Mouse (Mus musculus) kidney, adult 2 months (tissue): Measurements from ENCODE around the gene Stard7. TPM values are rescaled to one million over a fixed set of nuclear protein-coding genes. Genes with fewer than 3 reads are reported as not detected.
"Not testable (repeated sequence)": the region's sequence is repeated elsewhere in the genome, so short reads cannot be mapped to it uniquely, and the experiment has no call there.

ENCODE experiments used
- DNase-seq: peaks from one replicate; pipeline ENCODE4 v3.0.0; 2021
- H3K27ac ChIP-seq: fragments of 200-500 bp; 2 replicates; pipeline ENCODE4 v1.5.1; 2012; ENCODE audit warnings: low read depth, low read length, control low read depth, inconsistent platforms; ENCODE audit not compliant: insufficient read depth
- H3K27me3 ChIP-seq: fragments of 200-500 bp; replicated peaks from 2 replicates; pipeline ENCODE4 v1.6.1; 2012; ENCODE audit warnings: mild to moderate bottlenecking, moderate library complexity, low read length, inconsistent platforms; ENCODE audit not compliant: control insufficient read depth, insufficient read depth
- H3K36me3 ChIP-seq: fragments of 200-500 bp; 2 replicates; pipeline ENCODE4 v1.6.1; 2012; ENCODE audit warnings: mild to moderate bottlenecking, moderate library complexity, low read length, inconsistent platforms; ENCODE audit not compliant: control insufficient read depth, insufficient read depth
- H3K4me1 ChIP-seq: fragments of 200-500 bp; 2 replicates; pipeline ENCODE4 v1.6.1; 2011; ENCODE audit warnings: low read length; ENCODE audit not compliant: control insufficient read depth, insufficient read depth
- H3K4me3 ChIP-seq: fragments of 200-500 bp; 2 replicates; pipeline ENCODE4 v1.5.1; 2011; ENCODE audit warnings: mild to moderate bottlenecking, low read depth, low read length, control low read depth; ENCODE audit not compliant: insufficient read depth
- CTCF ChIP-seq: fragments of 200-500 bp; conservative IDR thresholded peaks from 2 replicates; pipeline ENCODE4 v1.5.1; 2011; ENCODE audit warnings: low read depth, mild to moderate bottlenecking, control low read depth, low read length, moderate library complexity, mixed read lengths; ENCODE audit not compliant: insufficient read depth, insufficient read length
- POLR2A ChIP-seq: fragments of 200-500 bp; IDR thresholded peaks from one replicate; pipeline ENCODE4 v1.6.1; 2011; ENCODE audit warnings: low read depth, low read length, control low read depth
- WGBS: fragments of 180-500 bp; shearing (Covaris S2); methylation state at CpG from one replicate; pipeline ENCODE4 v1.1.7; 2018; 5-methylcytosine and 5-hydroxymethylcytosine counted together
- polyA plus RNA-seq: library from polyadenylated mRNA; depleted of rRNA; stranded (reverse); fragments of >200 nt; gene quantifications from 2 replicates; pipeline ENCODE4 v1.2.3, GENCODE M21; 2012

Gene Stard7
- polyA plus RNA-seq, 1 experiment, result 62.2 TPM

DNA sequence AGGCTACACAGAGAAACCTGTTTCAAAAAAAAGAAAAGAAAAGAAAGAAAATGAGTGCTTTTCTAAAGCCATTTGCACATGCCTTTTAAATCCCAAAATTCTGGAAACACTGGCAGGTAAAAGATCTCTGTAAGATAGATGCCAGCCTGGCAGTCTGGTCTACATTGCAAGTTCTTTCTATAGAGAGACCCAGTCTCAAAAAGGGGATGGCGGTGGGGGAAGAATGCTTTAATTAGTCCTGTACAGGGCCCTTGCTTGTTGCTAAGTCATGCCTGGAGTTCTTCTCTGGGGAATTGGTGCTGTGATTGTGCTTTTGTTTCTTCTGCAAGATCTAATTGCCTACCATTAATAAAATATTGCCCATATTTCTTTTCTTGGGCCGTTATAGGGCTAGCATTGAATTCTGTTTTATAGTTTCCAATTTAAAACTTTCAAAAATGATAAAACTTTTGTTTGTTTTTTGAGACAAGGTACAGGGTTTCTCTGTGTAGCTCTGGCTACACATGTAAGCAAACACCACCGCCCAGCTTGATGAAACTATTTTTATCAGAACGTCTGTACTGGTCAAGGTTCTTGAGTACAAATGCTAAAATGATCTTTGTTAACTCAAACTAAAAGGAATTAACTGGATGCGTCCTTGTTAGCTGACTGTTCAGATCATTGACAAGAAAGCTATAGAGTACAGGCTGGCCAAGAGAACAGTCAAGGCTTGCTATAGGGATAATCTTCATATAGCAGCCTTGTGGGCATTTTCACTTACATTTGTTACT lies 5.7 kb downstream of the Stard7 start:
- no peak for DNase-seq
- no peak overlapping the region for H3K27ac ChIP-seq
- 50% methylated on average over 5 of the region's 5 CpGs for WGBS

DNA sequence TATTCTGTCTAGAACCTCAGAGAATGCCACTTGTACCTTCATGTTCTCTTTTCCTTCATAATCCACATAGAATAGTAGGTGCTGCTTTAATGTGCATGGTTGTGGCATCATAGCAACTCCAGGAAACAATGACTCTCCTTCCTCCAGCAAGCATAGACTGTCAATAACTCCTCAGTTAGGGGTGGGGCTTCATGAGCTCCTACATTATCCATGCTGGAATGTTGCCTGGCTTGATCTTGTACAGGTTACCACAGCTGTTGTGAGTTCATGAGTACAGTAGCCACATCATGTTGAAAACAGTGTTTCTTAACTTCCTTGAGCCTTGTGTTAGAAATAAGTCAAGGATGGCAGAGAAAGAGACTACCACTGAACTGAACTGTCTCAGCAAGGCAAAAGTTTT lies 8.1 kb downstream of the Stard7 start:
- H3K36me3 ChIP-seq, result no peaks in the 10 kb centered on the region
- TF ChIP-seq POLR2A (no peak), CTCF (no peak)
- H3K27me3 ChIP-seq, result no peaks in the 10 kb centered on the region
- peak; percentile 12 for DNase-seq
- H3K4me1 ChIP-seq, result peaks cover 8% of the 10 kb centered on the region
- H3K4me3 ChIP-seq, result no peak overlapping the region
- 0 out of 2 replicates have a peak overlapping the region, but pooled peaks have one; percentile 23 for H3K27ac ChIP-seq

More for the DNA sequence above, 5.7 kb downstream of the Stard7 start:
- H3K27me3 ChIP-seq, result no peaks in the 10 kb centered on the region
- no peaks in the 10 kb centered on the region for H3K36me3 ChIP-seq
- TF ChIP-seq CTCF, result no peak
- no peak for TF ChIP-seq POLR2A
- no peak overlapping the region for H3K4me3 ChIP-seq
- H3K4me1 ChIP-seq, result peaks cover 12% of the 10 kb centered on the region

DNA sequence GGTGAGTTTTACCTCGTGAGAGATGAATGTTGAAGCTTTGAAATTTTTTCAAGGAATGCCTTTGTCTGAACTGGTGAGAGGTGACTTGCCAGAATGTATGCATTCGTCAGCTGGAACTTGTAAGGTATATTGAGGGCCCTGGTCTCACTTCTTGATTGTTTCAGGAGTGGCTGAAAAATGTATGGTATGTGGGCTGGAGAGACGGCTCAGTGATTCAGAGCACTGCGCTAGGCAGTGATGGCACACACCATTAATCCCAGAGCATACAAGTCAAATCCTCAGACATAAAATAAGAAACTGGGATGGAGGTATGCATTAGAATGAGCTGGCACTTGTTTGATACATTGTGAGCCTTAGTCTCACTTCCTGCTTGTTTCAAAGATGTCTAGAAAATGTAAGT lies 22.2 kb downstream of the Stard7 start:
- DNase-seq, result no peak
- Histone ChIP-seq H3K27me3 (no peaks in the 10 kb centered on the region), H3K27ac (no peak overlapping the region), H3K4me1 (no peaks in the 10 kb centered on the region), H3K36me3 (peaks cover 23% of the 10 kb centered on the region), H3K4me3 (no peak overlapping the region)
- 52% methylated on average over 4 of the region's 4 CpGs for WGBS
- TF ChIP-seq CTCF, result no peak
- TF ChIP-seq POLR2A, result no peak

DNA sequence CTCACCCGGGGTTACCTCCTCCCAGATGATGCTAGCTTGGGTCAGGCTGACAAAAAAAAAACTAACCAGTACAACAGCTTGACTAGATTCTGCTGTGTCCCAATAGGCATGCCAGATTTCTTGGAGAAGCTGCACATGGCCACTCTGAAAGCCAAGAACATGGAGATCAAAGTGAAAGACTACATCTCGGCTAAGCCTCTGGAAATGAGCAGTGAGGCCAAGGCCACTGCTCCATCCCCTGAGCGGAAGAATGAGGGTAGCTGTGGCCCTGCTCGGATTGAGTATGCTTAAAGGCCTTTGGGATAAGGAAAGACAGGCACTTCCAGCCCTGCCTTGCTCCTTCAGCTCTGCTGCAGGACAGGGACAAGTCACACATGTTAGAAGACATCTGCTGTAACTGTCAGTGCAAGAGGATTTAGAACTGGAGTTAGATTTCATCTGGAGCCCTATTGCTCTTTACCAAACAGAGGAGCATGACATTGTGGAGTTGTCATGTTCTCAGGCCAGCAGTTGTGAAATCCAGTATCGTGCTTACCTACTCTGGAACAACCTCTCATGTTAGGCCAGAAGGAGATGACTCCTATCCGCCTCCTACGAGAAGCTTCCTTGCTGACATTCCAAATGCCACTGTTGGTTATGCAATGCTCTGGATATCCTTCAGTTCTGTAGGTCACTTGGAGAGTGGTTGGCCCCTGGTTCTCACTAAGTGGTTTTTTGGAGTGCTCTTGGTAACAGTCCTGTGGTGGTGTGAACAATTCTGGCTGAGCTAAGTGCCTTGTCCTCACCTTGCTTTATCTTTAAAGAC lies 27.2 kb downstream of the Stard7 start:
- Histone ChIP-seq H3K27ac (no peak overlapping the region), H3K36me3 (peaks cover 27% of the 10 kb centered on the region), H3K4me3 (no peak overlapping the region), H3K4me1 (no peaks in the 10 kb centered on the region), H3K27me3 (no peaks in the 10 kb centered on the region)
- no peak for DNase-seq
- TF ChIP-seq CTCF (no peak), POLR2A (no peak)
- WGBS, result 70% methylated on average over 7 of the region's 7 CpGs

GRCm38 (mm10) chr2:127298056-127298455 lies 28.0 kb downstream of the Stard7 start:
- no peak for DNase-seq
- peaks cover 25% of the 10 kb centered on the region for H3K36me3 ChIP-seq
- no peak overlapping the region for H3K27ac ChIP-seq
- H3K4me1 ChIP-seq, result no peaks in the 10 kb centered on the region
- no peak overlapping the region for H3K4me3 ChIP-seq
- no peak for TF ChIP-seq CTCF
- no peak for TF ChIP-seq POLR2A
- no peaks in the 10 kb centered on the region for H3K27me3 ChIP-seq
- 93% methylated on average over 1 of the region's 1 CpGs for WGBS

- TF ChIP-seq POLR2A, result no peak
- no peak for TF ChIP-seq CTCF
- no peak overlapping the region for H3K4me3 ChIP-seq
- H3K4me1 ChIP-seq, result no peaks in the 10 kb centered on the region
- peaks cover 17% of the 10 kb centered on the region for H3K36me3 ChIP-seq
- no peak overlapping the region for H3K27ac ChIP-seq
- WGBS, result 73% methylated on average over 3 of the region's 3 CpGs
- no peak for DNase-seq
- H3K27me3 ChIP-seq, result no peaks in the 10 kb centered on the region
These were observed 30.7 kb downstream of the Stard7 start for GRCm38 (mm10) chr2:127300701-127301100.

DNA sequence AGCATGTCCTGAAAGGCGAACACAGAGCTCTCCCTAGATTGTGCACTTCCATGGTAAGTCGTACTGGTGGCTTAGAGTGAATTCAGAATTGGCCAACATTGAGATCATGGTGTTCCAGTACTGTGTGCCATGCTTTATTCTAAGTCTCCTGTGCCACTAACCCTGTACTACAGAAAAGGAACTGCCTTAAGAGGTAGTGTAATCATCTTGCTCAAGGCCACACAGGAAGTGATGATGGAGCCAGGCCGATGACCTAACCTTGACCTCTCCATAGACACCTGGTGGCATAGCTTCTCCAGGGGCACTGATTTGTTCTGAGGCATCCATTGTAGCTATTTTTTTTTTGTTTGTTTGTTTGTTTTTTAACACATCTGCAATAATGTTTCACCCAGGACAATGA lies 31.9 kb downstream of the Stard7 start:
- TF ChIP-seq CTCF, result no peak
- TF ChIP-seq POLR2A, result no peak
- DNase-seq, result no peak
- no peak overlapping the region for H3K27ac ChIP-seq
- H3K4me1 ChIP-seq, result no peaks in the 10 kb centered on the region
- peaks cover 11% of the 10 kb centered on the region for H3K36me3 ChIP-seq
- WGBS, result 88% methylated on average over 3 of the region's 3 CpGs
- no peaks in the 10 kb centered on the region for H3K27me3 ChIP-seq
- no peak overlapping the region for H3K4me3 ChIP-seq

GRCm38 (mm10) chr2:127304192-127304591 lies 34.2 kb downstream of the Stard7 start:
- H3K36me3 ChIP-seq, H3K27me3 ChIP-seq, H3K4me1 ChIP-seq, H3K4me3 ChIP-seq, H3K27ac ChIP-seq, DNase-seq: not testable (repeated sequence)
- WGBS, result 94% methylated on average over 4 of the region's 4 CpGs
